Mouse (Mus musculus) heart, embryonic 11.5 days (tissue): ENCODE results near the gene Usp24. TPM values are rescaled to one million over a fixed set of nuclear protein-coding genes. Genes with fewer than 3 reads are reported as not detected.

Experiments
- ATAC-seq: fragments of 200-750 bp; cut with Nextera tagmentation; replicated peaks from 2 replicates; pipeline ENCODE4 v1.8.0; 2017; ENCODE audit warnings: moderate library complexity; ENCODE audit not compliant: insufficient number of reproducible peaks, low FRiP score, low TSS enrichment
- H3K27ac ChIP-seq: fragments of 300-500 bp; sonication (generic); 2 replicates; pipeline ENCODE4 v1.5.1; 2014; ENCODE audit warnings: mild to moderate bottlenecking, low read depth, low read length
- H3K27me3 ChIP-seq: fragments of 300-500 bp; sonication (generic); 2 replicates; pipeline ENCODE4 v1.6.1; 2014; ENCODE audit warnings: mild to moderate bottlenecking, low read length, mixed read lengths; ENCODE audit not compliant: control insufficient read depth, insufficient read depth
- H3K36me3 ChIP-seq: fragments of 300-500 bp; sonication (generic); 2 replicates; pipeline ENCODE4 v1.6.1; 2014; ENCODE audit warnings: mild to moderate bottlenecking, low read length, moderate library complexity, mixed read lengths; ENCODE audit not compliant: control insufficient read depth, insufficient read depth
- H3K4me1 ChIP-seq: fragments of 300-500 bp; sonication (generic); 2 replicates; pipeline ENCODE4 v1.6.1; 2014; ENCODE audit warnings: low read length; ENCODE audit not compliant: control insufficient read depth, insufficient read depth
- H3K4me2 ChIP-seq: fragments of 300-500 bp; sonication (generic); 2 replicates; pipeline ENCODE4 v1.6.1; 2014; ENCODE audit warnings: mild to moderate bottlenecking, moderate library complexity
- H3K4me3 ChIP-seq: fragments of 300-500 bp; sonication (generic); 2 replicates; pipeline ENCODE4 v1.5.1; 2014; ENCODE audit warnings: low read depth, low read length
- H3K9ac ChIP-seq: fragments of 300-500 bp; sonication (generic); 2 replicates; pipeline ENCODE4 v1.6.1; 2014; ENCODE audit warnings: mild to moderate bottlenecking, low read depth, low read length, moderate library complexity
- H3K9me3 ChIP-seq: fragments of 300-500 bp; sonication (generic); replicated peaks from 2 replicates; pipeline ENCODE4 v1.6.1; 2016; ENCODE audit warnings: low read length; ENCODE audit not compliant: control insufficient read depth
- WGBS: fragments of 180-500 bp; shearing (Covaris S2); extraction: QIAGEN DNeasy Blood & Tissue Kit; methylation state at CpG from one replicate; pipeline ENCODE4 v1.1.7; 2014; ENCODE audit not compliant: insufficient replicate concordance; 5-methylcytosine and 5-hydroxymethylcytosine counted together
- polyA plus RNA-seq: library from polyadenylated mRNA; unstranded; fragments of >200 nt; fragmentation: Nextera tagmentation; extraction: Ambion mirVana; gene quantifications from 2 replicates; pipeline ENCODE4 v1.2.1, GENCODE M21; 2014

Gene Usp24
- polyA plus RNA-seq, 1 experiment from 2014 or later, result 10.7 TPM

DNA sequence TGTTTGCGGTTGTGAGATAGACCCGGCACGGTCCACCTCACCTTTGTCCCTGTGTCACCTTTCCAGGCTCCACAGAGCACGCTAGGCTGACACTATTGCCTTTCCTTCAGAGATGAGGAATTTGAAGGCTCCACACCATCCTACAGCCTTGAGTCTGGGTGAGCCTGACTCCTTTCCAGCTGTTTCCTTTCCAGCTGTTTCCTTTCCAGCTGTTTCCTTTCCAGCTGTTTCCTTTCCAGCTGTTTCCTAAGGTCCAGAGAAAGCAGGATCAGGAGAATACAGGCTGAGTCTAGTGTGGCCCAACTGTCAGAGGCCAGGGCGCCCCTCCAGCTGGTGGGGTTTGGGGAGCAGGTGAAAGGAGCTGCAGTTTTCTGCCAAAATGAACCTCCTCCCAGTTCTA is 154.9 kb downstream of the Usp24 start:
- peaks cover 8% of the 10 kb centered on the region; the same call in 1 of the 2 replicates for H3K27me3 ChIP-seq
- H3K9me3 ChIP-seq, result no peaks in the 10 kb centered on the region
- WGBS, result 76% methylated on average over 5 of the region's 5 CpGs
- no peaks in the 10 kb centered on the region for H3K4me1 ChIP-seq
- H3K4me2 ChIP-seq, result no peak overlapping the region
- H3K4me3 ChIP-seq, result no peak overlapping the region
- no peak overlapping the region for H3K27ac ChIP-seq
- H3K9ac ChIP-seq, result no peak overlapping the region
- H3K36me3 ChIP-seq, result no peaks in the 10 kb centered on the region
- no peak for ATAC-seq

DNA sequence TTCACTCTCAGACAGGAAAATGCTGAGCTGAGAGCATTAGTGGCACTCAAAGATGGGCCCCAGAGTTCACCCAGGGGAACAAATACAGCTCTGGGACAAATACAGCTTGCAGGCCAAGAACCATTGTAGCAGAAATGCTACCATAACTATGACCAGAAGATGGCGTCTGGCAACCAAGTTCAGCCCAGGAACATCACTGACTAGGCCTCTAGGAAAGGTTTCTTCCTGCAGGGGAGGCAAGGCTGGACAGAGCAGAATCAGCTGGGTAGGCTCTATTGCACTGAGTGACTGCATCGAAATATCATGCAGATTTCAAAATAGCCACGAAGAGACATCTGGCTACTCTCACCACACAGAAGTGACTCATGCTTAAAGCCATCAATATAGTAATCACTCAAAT is 156.3 kb downstream of the Usp24 start:
- no peak for ATAC-seq
- no peaks in the 10 kb centered on the region for H3K9me3 ChIP-seq
- H3K36me3 ChIP-seq, result no peaks in the 10 kb centered on the region
- 12% methylated on average over 3 of the region's 3 CpGs for WGBS
- peaks cover 8% of the 10 kb centered on the region; the same call in 1 of the 2 replicates for H3K27me3 ChIP-seq
- no peak overlapping the region for H3K9ac ChIP-seq
- H3K4me3 ChIP-seq, result no peak overlapping the region
- H3K27ac ChIP-seq, result no peak overlapping the region
- no peak overlapping the region for H3K4me2 ChIP-seq
- no peaks in the 10 kb centered on the region for H3K4me1 ChIP-seq

DNA sequence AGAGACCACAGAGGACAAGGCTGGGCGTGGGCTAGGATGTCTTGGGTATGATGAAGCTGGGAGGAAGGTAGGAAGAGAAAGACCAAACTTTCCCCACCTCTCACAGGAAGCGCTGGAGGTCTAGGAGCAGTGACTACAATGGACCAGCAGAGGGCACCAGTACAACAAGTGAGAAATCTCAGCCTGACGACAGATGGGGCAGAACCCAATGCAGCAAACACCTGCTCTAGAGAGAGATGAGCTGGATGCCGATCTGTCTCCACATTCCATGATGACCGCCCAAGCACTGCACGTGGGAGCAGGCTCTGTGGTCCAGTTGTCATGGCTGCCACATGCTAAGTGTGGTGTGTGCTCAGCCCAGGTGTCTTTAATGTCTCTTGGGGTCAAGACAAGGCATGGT is 158.2 kb downstream of the Usp24 start:
- WGBS, result 5% methylated on average over 6 of the region's 6 CpGs
- no peaks in the 10 kb centered on the region for H3K36me3 ChIP-seq

DNA sequence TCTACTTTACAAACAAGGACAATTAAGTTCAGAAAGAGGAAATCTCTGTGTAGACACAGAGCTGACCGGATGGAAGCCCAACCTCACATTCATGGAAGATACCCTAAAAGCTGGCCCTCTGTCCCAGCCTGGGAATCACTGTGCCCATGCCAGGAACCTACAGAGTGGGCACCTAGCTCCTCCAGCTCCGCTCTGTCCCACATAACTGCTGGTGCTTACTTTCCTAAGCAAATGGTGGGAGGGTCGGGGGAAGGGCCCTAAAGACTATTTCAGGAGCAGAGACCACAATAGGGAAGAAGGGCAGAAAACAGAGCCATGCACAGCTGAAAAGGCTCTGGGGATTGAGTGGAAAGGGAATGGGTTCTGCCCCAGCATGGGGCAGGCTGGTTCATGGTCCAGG is 164.5 kb downstream of the Usp24 start:
- Histone ChIP-seq H3K27me3 (peaks cover 34% of the 10 kb centered on the region), H3K4me2 (no peak overlapping the region), H3K27ac (no peak overlapping the region), H3K9ac (no peak overlapping the region), H3K9me3 (no peaks in the 10 kb centered on the region), H3K4me3 (no peak overlapping the region), H3K36me3 (no peaks in the 10 kb centered on the region), H3K4me1 (no peaks in the 10 kb centered on the region)
- ATAC-seq, result no peak
- WGBS, result 79% methylated on average over 3 of the region's 3 CpGs

More for the DNA sequence above, 158.2 kb downstream of the Usp24 start:
- no peak overlapping the region for H3K27ac ChIP-seq
- H3K27me3 ChIP-seq, result peaks cover 8% of the 10 kb centered on the region; the same call in 1 of the 2 replicates
- no peak overlapping the region for H3K4me2 ChIP-seq
- H3K9me3 ChIP-seq, result no peaks in the 10 kb centered on the region
- H3K4me1 ChIP-seq, result no peaks in the 10 kb centered on the region
- H3K9ac ChIP-seq, result no peak overlapping the region
- ATAC-seq, result no peak
- H3K4me3 ChIP-seq, result no peak overlapping the region

DNA sequence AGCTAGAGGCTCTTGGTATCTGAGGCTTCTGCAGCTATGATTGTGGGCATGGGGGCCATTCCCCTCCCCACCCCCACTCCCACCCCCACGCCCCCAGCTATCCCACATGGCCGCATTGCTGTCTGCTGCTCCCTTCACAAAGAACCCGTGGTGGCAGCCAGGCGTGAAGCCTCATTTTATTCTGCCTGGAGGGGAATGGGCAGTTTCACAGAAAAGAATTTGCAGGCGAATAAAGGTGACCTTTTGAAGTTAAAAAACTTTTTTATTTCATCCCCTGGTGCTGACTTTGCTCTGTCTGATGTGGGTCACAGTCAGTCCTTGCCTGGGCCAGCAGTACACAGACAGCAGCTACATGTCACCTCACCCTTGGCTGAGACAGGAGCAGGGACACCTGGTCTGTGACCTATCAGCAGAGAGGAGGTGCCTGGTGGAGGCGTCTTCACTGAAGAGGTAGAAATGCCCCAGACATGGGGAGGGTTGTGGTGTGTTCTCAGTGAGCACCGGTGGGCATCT is 167.3 kb downstream of the Usp24 start:
- peaks cover 35% of the 10 kb centered on the region for H3K27me3 ChIP-seq

DNA sequence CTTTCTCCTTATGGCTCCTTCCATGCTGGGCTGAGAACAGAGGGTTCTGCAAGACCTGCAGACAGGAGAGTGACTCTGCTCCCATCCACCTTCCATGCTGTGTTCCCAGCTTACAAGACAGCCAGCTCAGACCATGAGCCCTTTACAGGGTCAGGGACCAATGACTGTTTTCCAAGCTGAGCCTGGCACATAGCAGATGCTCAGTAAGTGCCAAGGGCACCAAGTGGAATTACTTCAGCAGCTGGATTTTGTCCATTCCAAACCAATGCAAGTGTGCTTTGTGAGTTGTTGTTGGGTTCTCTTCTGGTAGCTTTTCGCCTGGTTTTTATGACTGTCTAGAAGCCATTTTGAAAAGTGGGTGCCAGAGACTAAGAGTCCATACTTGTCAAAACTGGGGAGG is 167.8 kb downstream of the Usp24 start:
- Histone ChIP-seq H3K36me3 (no peaks in the 10 kb centered on the region), H3K4me2 (no peak overlapping the region), H3K4me1 (no peaks in the 10 kb centered on the region), H3K27me3 (peaks cover 35% of the 10 kb centered on the region), H3K9me3 (no peaks in the 10 kb centered on the region), H3K9ac (no peak overlapping the region), H3K27ac (no peak overlapping the region), H3K4me3 (no peak overlapping the region)
- WGBS, result 83% methylated on average over 1 of the region's 1 CpGs
- no peak for ATAC-seq

More for the DNA sequence above, 167.3 kb downstream of the Usp24 start:
- H3K4me3 ChIP-seq, result no peak overlapping the region
- no peak overlapping the region for H3K4me2 ChIP-seq
- no peaks in the 10 kb centered on the region for H3K36me3 ChIP-seq
- H3K4me1 ChIP-seq, result no peaks in the 10 kb centered on the region
- H3K9me3 ChIP-seq, result no peaks in the 10 kb centered on the region
- 54% methylated on average over 7 of the region's 7 CpGs for WGBS
- ATAC-seq, result no peak
- H3K27ac ChIP-seq, result no peak overlapping the region
- H3K9ac ChIP-seq, result no peak overlapping the region

DNA sequence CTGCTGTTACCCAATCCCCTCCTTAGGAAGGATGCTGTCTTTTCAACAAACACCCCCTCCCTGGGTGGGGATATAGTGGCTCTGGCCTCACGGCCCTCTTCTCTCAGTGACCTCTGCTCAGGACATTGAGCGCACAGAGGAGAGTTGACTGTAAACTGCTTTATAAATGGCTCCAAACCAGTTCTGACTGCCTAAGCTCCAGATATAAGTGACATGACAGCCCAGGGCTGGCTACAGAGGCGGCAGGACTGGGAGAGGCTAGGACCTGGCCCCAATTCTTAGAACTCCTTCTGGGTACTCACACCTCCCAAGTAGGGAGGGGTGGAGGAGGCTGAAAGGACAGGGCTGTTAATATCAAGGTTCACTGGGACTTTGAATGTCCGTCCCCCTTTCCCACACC is 174.6 kb downstream of the Usp24 start:
- Histone ChIP-seq H3K9ac (no peak overlapping the region), H3K4me1 (no peaks in the 10 kb centered on the region), H3K27ac (no peak overlapping the region), H3K36me3 (no peaks in the 10 kb centered on the region), H3K27me3 (peaks cover 10% of the 10 kb centered on the region), H3K4me3 (no peak overlapping the region), H3K4me2 (no peak overlapping the region), H3K9me3 (no peaks in the 10 kb centered on the region)
- WGBS, result 56% methylated on average over 4 of the region's 4 CpGs
- ATAC-seq, result no peak

Other genes with a start within 250 kb of the Usp24 start
- 0.35 and 0.92 TPM in 2 replicates for gene Pcsk9, start 148.1 kb downstream of the Usp24 start, polyA plus RNA-seq
- not detected in 2 replicates for gene Bsnd, start 176.1 kb downstream of the Usp24 start, polyA plus RNA-seq
- gene Dhcr24, start 244.8 kb downstream of the Usp24 start, polyA plus RNA-seq, result 16.1 and 22.1 TPM in 2 replicates